Mouse (Mus musculus) embryonic facial prominence, embryonic 14.5 days (tissue): ENCODE results near the gene Baz2b. TPM values are rescaled to one million over a fixed set of nuclear protein-coding genes. Genes with fewer than 3 reads are reported as not detected.

Experiments
- ATAC-seq: fragments of 200-750 bp; cut with Nextera tagmentation; 2 replicates; pipeline ENCODE4 v1.8.0; 2017; ENCODE audit warnings: low read depth, moderate number of reproducible peaks, moderate TSS enrichment
- DNase-seq: peaks from one replicate; pipeline ENCODE4 v3.0.0-alpha.2; 2015; ENCODE audit warnings: low spot score
- H3K27ac ChIP-seq: fragments of 300-500 bp; sonication (generic); replicated peaks from 2 replicates; pipeline ENCODE4 v1.5.1; 2014; ENCODE audit warnings: low read depth, mild to moderate bottlenecking, low read length, moderate library complexity
- H3K27me3 ChIP-seq: fragments of 300-500 bp; sonication (generic); replicated peaks from 2 replicates; pipeline ENCODE4 v1.6.1; 2014; ENCODE audit warnings: low read length; ENCODE audit not compliant: control insufficient read depth, insufficient read depth
- H3K36me3 ChIP-seq: fragments of 300-500 bp; sonication (generic); 2 replicates; pipeline ENCODE4 v1.6.1; 2014; ENCODE audit warnings: low read length, mixed read lengths; ENCODE audit not compliant: control insufficient read depth, insufficient read depth
- H3K4me1 ChIP-seq: fragments of 300-500 bp; sonication (generic); 2 replicates; pipeline ENCODE4 v1.6.1; 2014; ENCODE audit warnings: antibody characterized with exemption, low read length; ENCODE audit not compliant: control insufficient read depth, insufficient read depth
- H3K4me2 ChIP-seq: fragments of 300-500 bp; sonication (generic); 2 replicates; pipeline ENCODE4 v1.6.1; 2014; ENCODE audit warnings: low read depth, mild to moderate bottlenecking, low read length, moderate library complexity, mixed read lengths
- H3K4me3 ChIP-seq: fragments of 300-500 bp; sonication (generic); 2 replicates; pipeline ENCODE4 v1.5.1; 2014; ENCODE audit warnings: low read depth, mild to moderate bottlenecking, low read length
- H3K9ac ChIP-seq: fragments of 300-500 bp; sonication (generic); 2 replicates; pipeline ENCODE4 v1.6.1; 2014; ENCODE audit warnings: low read depth, mild to moderate bottlenecking, low read length, moderate library complexity, mixed read lengths
- H3K9me3 ChIP-seq: fragments of 300-500 bp; sonication (generic); 2 replicates; pipeline ENCODE4 v1.6.1; 2016; ENCODE audit warnings: low read length; ENCODE audit not compliant: control insufficient read depth
- WGBS: fragments of 180-500 bp; shearing (Covaris S2); extraction: QIAGEN DNeasy Blood & Tissue Kit; methylation state at CpG from one replicate; pipeline ENCODE4 v1.1.7; 2014; 5-methylcytosine and 5-hydroxymethylcytosine counted together
- polyA plus RNA-seq: library from polyadenylated mRNA; unstranded; fragments of >200 nt; fragmentation: Nextera tagmentation; extraction: Ambion mirVana; gene quantifications from 2 replicates; pipeline ENCODE4 v1.2.1, GENCODE M21; 2014

The Baz2b gene
- polyA plus RNA-seq, 1 experiment from 2014 or later, result 44.1 TPM

DNA sequence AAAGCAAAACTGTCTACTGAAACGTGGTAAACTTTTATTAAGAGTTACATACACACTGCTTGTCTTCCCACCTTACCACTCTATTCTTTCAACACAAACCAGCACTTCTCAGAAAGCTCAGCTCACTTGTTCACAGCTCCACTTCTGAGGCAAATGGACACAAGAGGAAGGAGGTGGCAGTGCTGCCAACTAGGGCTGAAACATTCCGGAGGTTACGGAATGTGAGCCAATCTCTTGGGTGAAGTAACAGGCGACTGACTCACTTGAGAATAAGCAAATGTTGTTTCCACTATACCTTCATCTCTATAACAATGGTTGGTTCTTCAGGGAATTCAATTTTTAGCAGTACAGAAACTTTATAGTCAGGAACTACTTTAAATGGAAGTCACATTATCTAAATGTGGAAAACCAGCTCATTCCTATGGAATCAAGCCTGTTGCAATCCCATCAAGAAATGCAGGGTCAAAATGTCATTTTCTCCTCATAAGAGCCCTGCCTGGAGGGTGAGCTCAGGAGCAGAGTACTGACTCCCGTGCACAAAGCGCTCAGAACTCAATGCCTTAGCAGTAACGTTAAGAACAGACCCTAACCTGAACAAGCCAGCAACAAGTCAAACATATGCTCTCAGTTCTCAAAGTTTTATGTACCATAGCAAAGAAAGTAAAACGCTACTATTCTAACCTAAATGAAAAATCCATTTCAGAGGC is 123.3 kb downstream of the Baz2b start:
- Histone ChIP-seq H3K4me3 (no peak overlapping the region), H3K4me2 (no peak overlapping the region), H3K27me3 (no peaks in the 10 kb centered on the region), H3K4me1 (peaks cover 8% of the 10 kb centered on the region; the same call in 1 of the 2 replicates), H3K27ac (0 out of 2 replicates have a peak overlapping the region, but pooled peaks have one; percentile 13), H3K36me3 (no peaks in the 10 kb centered on the region), H3K9me3 (no peaks in the 10 kb centered on the region), H3K9ac (no peak overlapping the region)
- ATAC-seq, result no peak
- peak; percentile 34 for DNase-seq
- 77% methylated on average over 8 of the region's 8 CpGs for WGBS

DNA sequence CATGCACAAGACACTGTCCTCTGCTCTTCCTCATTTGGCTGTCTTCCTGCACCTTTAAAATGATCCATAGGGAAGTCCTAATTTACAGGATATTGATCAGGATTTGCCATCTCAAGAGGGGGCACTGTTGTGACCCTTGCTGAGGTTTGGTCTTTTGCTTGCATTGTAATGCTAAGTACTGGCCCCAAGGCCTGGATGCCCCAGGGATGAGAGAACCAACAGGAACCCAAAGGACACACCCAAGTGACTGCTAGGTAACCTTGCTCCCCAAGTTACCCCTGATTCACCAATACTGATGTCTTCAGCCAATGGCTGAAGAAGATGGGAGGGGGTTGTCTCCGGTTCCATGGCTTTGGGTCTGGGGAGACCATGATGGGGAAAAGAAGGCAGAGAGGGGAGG is 124.8 kb downstream of the Baz2b start:
- no peaks in the 10 kb centered on the region for H3K9me3 ChIP-seq
- DNase-seq, result no peak
- no peak overlapping the region for H3K4me3 ChIP-seq
- no peaks in the 10 kb centered on the region for H3K27me3 ChIP-seq
- H3K4me2 ChIP-seq, result no peak overlapping the region
- H3K9ac ChIP-seq, result no peak overlapping the region
- H3K4me1 ChIP-seq, result peaks cover 8% of the 10 kb centered on the region; the same call in 1 of the 2 replicates
- H3K27ac ChIP-seq, result no peak overlapping the region
- 90% methylated on average over 1 of the region's 1 CpGs for WGBS
- ATAC-seq, result no peak
- no peaks in the 10 kb centered on the region for H3K36me3 ChIP-seq

DNA sequence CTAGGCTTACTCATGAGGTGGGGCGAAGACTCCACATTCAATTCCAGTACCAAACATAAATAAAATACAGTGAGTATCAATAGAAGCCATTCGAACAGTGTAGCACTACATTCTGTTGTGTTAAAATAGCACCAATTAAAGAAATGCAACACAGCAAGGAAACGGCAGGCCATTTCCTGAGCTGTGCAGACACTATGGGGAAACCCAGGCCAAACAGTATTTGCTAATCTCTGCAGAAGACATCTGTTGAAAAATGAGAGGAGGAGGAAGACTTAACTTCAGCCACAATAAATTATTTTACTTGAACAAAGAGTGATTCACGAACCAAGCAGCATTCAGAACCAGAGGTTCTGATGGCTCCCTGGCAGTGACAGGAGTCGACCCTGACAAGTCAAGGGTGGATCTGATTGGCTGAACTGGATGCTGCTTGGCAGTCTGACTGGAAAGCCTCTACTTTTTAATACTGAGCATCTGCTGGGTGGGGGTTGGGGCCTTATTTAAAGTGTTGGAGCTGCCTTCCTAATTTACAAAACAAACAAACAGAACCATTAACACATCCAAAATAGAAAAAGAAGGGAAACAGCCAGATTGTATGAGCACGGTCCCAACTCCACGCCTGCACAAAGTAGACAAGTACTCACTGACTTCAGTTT is 126.5 kb downstream of the Baz2b start:
- Histone ChIP-seq H3K4me2 (no peak overlapping the region), H3K27ac (no peak overlapping the region), H3K4me1 (peaks cover 8% of the 10 kb centered on the region; the same call in 1 of the 2 replicates), H3K9ac (no peak overlapping the region), H3K36me3 (no peaks in the 10 kb centered on the region), H3K27me3 (no peaks in the 10 kb centered on the region), H3K4me3 (no peak overlapping the region), H3K9me3 (no peaks in the 10 kb centered on the region)
- DNase-seq, result no peak
- ATAC-seq, result no peak
- WGBS, result 50% methylated on average over 7 of the region's 7 CpGs

DNA sequence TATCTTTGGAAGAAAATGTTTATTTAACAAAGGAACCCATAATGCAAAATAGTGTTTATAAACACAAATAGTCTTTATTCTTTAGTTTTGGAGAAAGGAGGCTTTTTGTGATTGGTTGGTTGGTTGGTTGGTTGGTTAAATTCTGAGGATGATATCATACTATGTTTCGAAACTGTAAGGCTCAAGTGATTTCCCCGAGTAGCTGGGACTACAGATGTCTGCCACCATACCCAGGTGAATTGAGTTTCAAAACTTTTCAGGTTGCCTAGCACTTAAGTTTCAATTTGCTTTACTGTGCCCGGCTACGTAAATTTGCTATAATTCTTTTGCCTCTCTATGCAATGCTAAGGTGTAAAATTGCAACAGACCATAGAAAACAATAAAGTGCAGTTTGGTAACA is 127.4 kb downstream of the Baz2b start:
- Histone ChIP-seq H3K9ac (no peak overlapping the region), H3K9me3 (no peaks in the 10 kb centered on the region), H3K36me3 (no peaks in the 10 kb centered on the region), H3K27ac (no peak overlapping the region), H3K4me2 (no peak overlapping the region), H3K4me1 (peaks cover 13% of the 10 kb centered on the region), H3K27me3 (no peaks in the 10 kb centered on the region), H3K4me3 (no peak overlapping the region)
- 83% methylated on average over 4 of the region's 4 CpGs for whole genome bisulfite sequencing
- ATAC-seq (no peak), DNase-seq (no peak)

DNA sequence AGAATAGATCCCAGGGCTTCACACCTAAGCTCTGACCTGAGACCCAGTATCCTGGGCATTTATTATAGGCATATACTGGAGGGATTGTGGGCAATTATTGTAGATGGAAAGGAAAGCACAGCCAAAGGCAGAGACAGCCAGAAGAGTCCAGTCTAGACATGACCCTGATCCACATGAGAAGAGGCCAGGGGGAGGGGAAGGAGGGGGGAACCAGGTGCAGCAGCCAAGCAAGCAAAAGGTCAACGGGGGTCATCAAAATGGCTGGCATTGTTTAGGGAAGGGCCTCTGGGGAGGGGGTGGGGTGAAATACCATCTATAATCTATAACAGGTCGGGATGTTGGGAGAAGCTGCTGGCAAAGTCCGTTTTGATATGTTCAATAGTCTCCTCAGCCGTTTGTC is 128.8 kb downstream of the Baz2b start:
- ATAC-seq, result no peak
- DNase-seq, result no peak
- H3K9ac ChIP-seq, result no peak overlapping the region

DNA sequence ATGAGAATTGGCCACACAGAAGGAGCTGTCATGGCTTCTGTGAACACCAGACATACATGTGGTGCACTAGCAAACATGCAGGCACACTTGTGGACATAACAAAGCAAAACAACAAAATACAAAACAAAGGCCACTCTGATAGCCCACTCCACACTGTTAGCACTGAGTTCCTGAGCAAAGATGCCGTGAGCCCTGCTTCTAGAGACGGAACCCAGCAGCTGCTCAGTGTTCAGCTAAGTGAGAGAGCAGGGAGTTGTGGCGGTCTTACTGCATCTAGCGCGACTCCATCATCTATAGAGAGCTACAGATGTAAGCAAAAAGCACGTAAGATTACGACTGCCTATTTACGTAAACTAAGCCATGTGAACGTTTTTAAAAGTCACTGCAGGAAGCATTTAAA is 132.0 kb downstream of the Baz2b start:
- H3K4me2 ChIP-seq, result no peak overlapping the region
- no peaks in the 10 kb centered on the region for H3K9me3 ChIP-seq
- no peak for ATAC-seq
- no peak overlapping the region for H3K4me3 ChIP-seq
- DNase-seq, result no peak
- no peak overlapping the region for H3K27ac ChIP-seq
- H3K27me3 ChIP-seq, result no peaks in the 10 kb centered on the region
- peaks cover 9% of the 10 kb centered on the region; the same call in 1 of the 2 replicates for H3K4me1 ChIP-seq
- 59% methylated on average over 9 of the region's 9 CpGs for WGBS
- 0 out of 2 replicates have a peak, but pooled peaks cover 3% of the 10 kb centered on the region for H3K36me3 ChIP-seq
- H3K9ac ChIP-seq, result no peak overlapping the region

More for the DNA sequence above, 128.8 kb downstream of the Baz2b start:
- 32% methylated on average over 4 of the region's 4 CpGs for WGBS
- no peak overlapping the region for H3K4me2 ChIP-seq
- H3K27me3 ChIP-seq, result no peaks in the 10 kb centered on the region
- no peak overlapping the region for H3K27ac ChIP-seq
- peaks cover 17% of the 10 kb centered on the region for H3K4me1 ChIP-seq
- H3K4me3 ChIP-seq, result no peak overlapping the region
- no peaks in the 10 kb centered on the region for H3K36me3 ChIP-seq
- H3K9me3 ChIP-seq, result no peaks in the 10 kb centered on the region

DNA sequence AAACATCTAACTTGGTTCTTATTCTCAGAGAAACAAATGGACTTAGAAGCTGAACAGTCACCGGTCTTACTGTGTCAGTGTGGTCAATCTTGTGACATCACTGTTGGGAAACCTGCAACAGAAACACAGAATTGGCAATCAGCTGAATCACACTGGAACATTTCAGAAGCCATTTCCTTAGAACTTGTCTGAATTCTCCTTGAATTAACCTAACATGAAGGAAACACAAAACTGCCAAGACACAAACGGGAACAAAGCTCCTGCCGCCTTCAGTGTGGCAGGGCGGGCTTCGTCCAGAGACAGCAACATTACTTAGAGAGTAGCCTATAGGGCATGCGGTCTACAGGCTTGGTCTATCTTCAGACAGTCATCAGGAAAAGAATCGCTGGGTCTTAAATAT is 132.8 kb downstream of the Baz2b start:
- H3K36me3 ChIP-seq, result 0 out of 2 replicates have a peak, but pooled peaks cover 3% of the 10 kb centered on the region
- no peaks in the 10 kb centered on the region for H3K27me3 ChIP-seq
- H3K4me2 ChIP-seq, result no peak overlapping the region
- WGBS, result 62% methylated on average over 7 of the region's 7 CpGs
- no peak overlapping the region for H3K9ac ChIP-seq
- H3K9me3 ChIP-seq, result no peaks in the 10 kb centered on the region
- no peak overlapping the region for H3K27ac ChIP-seq
- no peak for ATAC-seq
- DNase-seq, result no peak
- H3K4me3 ChIP-seq, result no peak overlapping the region
- peaks cover 9% of the 10 kb centered on the region; the same call in 1 of the 2 replicates for H3K4me1 ChIP-seq

DNA sequence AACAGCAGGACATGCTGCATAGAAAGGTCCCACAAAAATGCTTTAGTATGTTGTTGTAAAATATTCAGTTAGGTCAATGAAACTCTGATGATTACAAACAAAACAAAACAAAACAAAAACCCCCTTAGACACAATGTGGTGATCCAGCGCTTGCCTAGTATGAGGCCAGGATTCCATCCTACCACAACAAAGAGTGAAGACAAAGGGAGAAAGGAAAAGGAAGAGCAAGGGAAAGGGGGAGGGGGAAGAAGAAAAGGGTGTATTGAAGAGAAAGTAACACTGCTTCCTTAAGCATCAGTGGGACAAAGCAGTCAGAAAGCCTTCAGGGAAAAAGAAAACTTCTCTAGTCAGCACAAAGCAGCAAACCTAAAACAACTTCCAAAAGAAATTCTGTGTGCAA is 133.6 kb downstream of the Baz2b start:
- Histone ChIP-seq H3K36me3 (0 out of 2 replicates have a peak, but pooled peaks cover 3% of the 10 kb centered on the region), H3K9ac (no peak overlapping the region), H3K4me3 (no peak overlapping the region), H3K27ac (no peak overlapping the region), H3K27me3 (no peaks in the 10 kb centered on the region), H3K4me2 (no peak overlapping the region), H3K4me1 (peaks cover 9% of the 10 kb centered on the region; the same call in 1 of the 2 replicates), H3K9me3 (no peaks in the 10 kb centered on the region)
- ATAC-seq (no peak), DNase-seq (no peak)
- WGBS, result 35% methylated on average over 1 of the region's 1 CpGs
